Mouse (Mus musculus): ENCODE measurements around the gene Nup210l. TPM values are rescaled to one million over a fixed set of nuclear protein-coding genes. Genes with fewer than 3 reads are reported as not detected.
A peak's percentile ranks its signal among the peaks of the same experiment; 100 is the strongest.

The Nup210l gene
- total RNA-seq, 2 experiments from 2014 or later: 0.13 to 0.17 TPM

DNA sequence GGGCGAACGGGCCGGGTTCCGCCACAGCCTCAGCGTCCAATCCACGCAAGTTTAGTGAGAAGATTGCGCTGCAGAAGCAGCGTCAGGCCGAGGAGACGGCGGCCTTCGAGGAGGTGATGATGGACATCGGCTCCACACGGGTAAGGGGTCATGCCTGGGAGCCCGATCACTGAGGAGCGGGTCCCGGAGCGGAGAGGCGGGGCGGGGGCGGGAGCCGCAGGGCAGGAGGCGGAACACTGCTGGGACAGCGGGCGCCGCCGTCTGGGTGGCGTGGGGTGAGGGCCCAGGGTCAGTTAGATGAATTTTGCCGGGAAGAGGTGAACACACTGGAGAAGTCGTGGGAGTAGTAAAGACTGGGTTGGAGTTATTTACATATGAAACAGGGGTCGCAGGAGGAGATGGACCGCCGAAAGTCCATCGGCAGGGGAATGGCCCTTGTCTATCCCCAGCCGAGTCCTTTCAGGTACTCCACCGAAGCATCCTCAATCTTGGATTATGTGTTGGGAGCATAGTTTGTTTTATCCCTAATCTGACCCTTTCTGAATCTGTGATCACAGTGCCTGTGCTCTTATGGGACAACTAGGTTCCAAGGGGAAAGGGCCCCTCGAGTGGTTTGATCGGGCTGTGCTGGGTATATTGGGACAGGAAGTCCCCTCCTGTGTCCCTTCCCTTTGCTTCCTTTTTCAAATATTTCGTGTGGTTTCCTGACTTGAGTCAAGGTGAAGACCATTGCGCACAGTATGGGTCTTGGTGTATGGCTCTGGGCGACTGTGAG, 150.7 kb downstream of the Nup210l start:
- peak in 1 of 2 experiments; percentile 62 for DNase-seq (ENCODE audit: low spot score in 2 of 2)

DNA sequence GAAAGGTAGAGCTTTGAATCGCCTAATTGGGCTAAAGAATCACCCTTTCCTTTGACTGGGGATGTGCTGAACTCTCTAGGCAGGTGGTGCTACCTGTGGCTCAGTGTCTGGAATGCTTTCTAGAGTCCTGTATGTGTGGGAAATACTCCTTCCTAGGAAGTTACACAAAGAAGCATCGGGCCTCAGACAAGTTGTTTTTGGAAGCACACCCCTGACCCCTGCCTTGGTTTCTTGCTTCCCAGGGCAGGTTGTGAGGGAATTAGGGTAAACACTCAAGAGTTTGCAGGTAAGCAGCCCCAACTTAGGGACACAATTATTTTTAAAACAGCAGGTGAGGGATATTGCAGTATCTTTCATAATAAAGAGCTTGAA, 151.2 kb downstream of the Nup210l start:
- no peak for DNase-seq (ENCODE audit: low spot score in 2 of 2)

DNA sequence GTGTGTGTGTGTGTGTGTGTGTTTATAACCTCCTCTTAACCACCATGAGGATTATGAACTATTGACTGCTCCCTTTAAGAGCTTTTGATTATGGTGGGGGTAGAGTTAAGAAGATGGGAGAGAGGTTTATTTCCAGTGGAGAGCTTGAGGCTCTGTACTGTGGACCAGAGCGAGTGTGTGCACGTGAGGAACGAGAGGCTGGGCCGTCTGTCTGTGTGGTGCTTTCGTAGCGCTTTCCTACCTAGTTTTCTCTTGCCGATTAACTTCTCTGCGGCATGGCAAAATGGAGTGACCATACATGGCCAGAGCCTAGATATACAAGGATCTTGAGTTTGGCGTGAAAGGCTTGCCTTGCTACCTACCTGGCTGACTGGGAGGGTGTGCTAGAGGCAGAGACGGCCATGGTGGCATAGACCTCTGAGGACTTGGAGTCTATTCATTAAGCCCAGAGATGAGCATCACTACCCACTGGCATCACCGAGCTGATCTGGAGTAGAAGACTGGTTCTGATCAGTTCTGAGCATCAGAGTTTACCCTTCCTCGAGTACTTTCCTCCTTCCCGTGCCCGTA, 151.9 kb downstream of the Nup210l start:
- DNase-seq (ENCODE audit: low spot score in 2 of 2): no peak

DNA sequence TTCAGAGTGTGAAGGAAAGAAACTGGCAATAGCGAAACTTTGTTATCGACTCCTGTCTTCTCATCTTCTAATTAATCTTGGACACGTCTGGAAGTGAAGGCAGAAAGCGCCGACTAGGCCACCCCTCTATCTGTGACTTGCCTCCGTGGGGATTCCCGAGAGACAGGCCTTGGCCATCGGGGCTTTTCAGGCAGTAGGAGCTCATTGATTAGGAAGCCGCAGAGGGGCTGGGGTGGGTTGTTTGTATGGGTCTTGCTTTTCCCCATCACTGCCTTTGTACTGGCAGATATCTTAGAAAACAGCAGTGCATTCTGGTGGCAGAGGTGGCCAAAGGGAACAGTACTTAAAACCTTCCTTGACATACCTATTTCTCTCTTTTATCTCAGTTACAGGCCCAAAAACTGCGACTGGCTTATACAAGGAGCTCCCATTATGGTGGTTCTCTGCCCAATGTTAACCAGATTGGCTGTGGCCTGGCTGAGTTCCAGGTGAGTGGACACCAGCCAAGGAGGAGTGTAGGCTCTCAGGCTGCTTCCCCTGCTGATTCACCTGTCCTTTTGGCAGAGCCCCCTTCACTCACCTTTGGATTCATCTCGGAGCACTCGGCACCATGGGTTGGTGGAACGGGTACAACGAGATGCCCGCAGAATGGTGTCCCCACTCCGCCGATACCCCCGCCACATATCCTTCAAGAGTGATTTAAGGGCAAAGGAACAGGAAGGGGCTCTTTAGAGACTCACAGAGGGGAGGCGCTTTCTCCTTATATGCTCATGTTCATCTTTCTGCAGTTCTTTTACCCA, 153.0 kb downstream of the Nup210l start:
- no peak for DNase-seq (ENCODE audit: low spot score in 2 of 2)

DNA sequence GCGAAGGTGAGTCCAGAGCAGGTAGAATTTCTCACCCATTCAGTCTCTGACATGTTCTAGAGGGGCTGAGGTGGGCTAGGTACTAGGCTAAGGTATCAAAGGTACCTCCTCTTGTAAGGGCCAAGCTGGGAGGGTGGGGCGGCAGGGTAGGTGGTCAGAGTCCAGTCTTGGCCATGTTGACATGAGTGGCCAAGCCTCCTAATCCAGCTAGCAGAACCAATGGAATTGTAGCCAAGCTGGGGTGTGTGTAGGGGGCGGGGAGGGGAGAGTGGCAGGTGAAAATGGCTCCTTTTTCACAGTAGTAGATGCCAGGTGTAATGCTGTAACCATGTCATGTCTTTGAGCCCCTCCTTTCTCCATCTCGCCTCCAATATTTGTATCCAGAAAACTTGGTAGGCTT, 154.6 kb downstream of the Nup210l start:
- no peak for DNase-seq (ENCODE audit: low spot score in 2 of 2)

Small RNA genes within 50 kb of the gene (microRNA-seq; reads per million reads assigned to microRNA genes)
- gene Mir190b: 19.9 reads per million, percentile 34 among the genes with 10 or more reads in this experiment

Other genes starting within 250 kb of the Nup210l start
- 1 to 10 TPM; 3.8 to 4.2 TPM for gene Il6ra, start 190.9 kb upstream of the Nup210l start, total RNA-seq (2021)
- gene Atp8b2, start 140.6 kb upstream of the Nup210l start, total RNA-seq (2021): 10 to 100 TPM; 64.6 to 67.7 TPM
- 10 to 100 TPM; 57.0 to 57.6 TPM for gene Hax1, start 105.4 kb upstream of the Nup210l start, total RNA-seq (2021)
- gene 4933434E20Rik, start 52.5 kb upstream of the Nup210l start, total RNA-seq (2021): 10 to 100 TPM; 53.4 to 54.4 TPM
- gene Ubap2l, start 51.5 kb upstream of the Nup210l start, total RNA-seq (2021): 100 to 1,000 TPM; 170 to 182 TPM
- 100 to 1,000 TPM; 420 to 508 TPM for gene Tpm3, start 31.5 kb upstream of the Nup210l start, total RNA-seq (2021)
- 1,000 to 10,000 TPM; 1,726 to 1,789 TPM for gene Rps27, start 109.5 kb downstream of the Nup210l start, total RNA-seq (2021)
- 10 to 100 TPM; 26.8 to 29.3 TPM for gene Rab13, start 109.6 kb downstream of the Nup210l start, total RNA-seq (2021)
- gene Jtb, start 127.5 kb downstream of the Nup210l start, total RNA-seq (2021): 10 to 100 TPM; 48.9 to 53.8 TPM
- gene Creb3l4, start 139.4 kb downstream of the Nup210l start, total RNA-seq (2021): under 1 TPM; 0.18 to 0.25 TPM
- gene Slc39a1, start 144.0 kb downstream of the Nup210l start, total RNA-seq (2021): 10 to 100 TPM; 81.1 to 84.6 TPM
- 10 to 100 TPM; 20.9 to 24.1 TPM for gene Crtc2, start 150.0 kb downstream of the Nup210l start, total RNA-seq (2021)
- 10 to 100 TPM; 26.1 to 27.2 TPM for gene Dennd4b, start 161.1 kb downstream of the Nup210l start, total RNA-seq (2021)
- gene Gatad2b, start 189.0 kb downstream of the Nup210l start, total RNA-seq (2021): 10 to 100 TPM; 63.6 to 67.4 TPM